Mouse (Mus musculus) right cerebral cortex, adult 18-20 months (tissue): ENCODE results near the gene Gm26897.

Experiments used
- DNase-seq: peaks from one replicate; pipeline ENCODE4 v3.0.0; 2022; ENCODE audit warnings: mixed read lengths

Gene Gm26897

GRCm38 (mm10) chr5:111733851-111734250 lies at the start of gene Gm26897:
Gene Gm26897 (plus strand): TSS chr5:111733924.
- no peak for DNase-seq

GRCm38 (mm10) chr5:111687370-111687769 lies 46.4 kb upstream of the Gm26897 start:
- DNase-seq, result no peak

- no peak for DNase-seq
Observed at GRCm38 (mm10) chr5:111688584-111688983, 45.1 kb upstream of the Gm26897 start.

- no peak for DNase-seq
Observed at GRCm38 (mm10) chr5:111697996-111698395, 35.7 kb upstream of the Gm26897 start.

- DNase-seq, result no peak
Observed at GRCm38 (mm10) chr5:111699711-111700303, 33.9 kb upstream of the Gm26897 start.

- no peak for DNase-seq
Observed at GRCm38 (mm10) chr5:111701634-111702329, 31.9 kb upstream of the Gm26897 start.

- no peak for DNase-seq
Observed at GRCm38 (mm10) chr5:111703586-111703985, 30.1 kb upstream of the Gm26897 start.

- DNase-seq, result no peak
Observed at GRCm38 (mm10) chr5:111704326-111704725, 29.4 kb upstream of the Gm26897 start.

- no peak for DNase-seq
Observed at GRCm38 (mm10) chr5:111709195-111709901, 24.4 kb upstream of the Gm26897 start.

GRCm38 (mm10) chr5:111719018-111719417 lies 14.7 kb upstream of the Gm26897 start:
- DNase-seq, result no peak

- DNase-seq, result peak; percentile 67
Observed at GRCm38 (mm10) chr5:111720726-111721125, 13.0 kb upstream of the Gm26897 start.

GRCm38 (mm10) chr5:111724713-111725112 lies 9.0 kb upstream of the Gm26897 start:
- DNase-seq, result peak; percentile 33

GRCm38 (mm10) chr5:111725195-111725920 lies 8.4 kb upstream of the Gm26897 start:
- DNase-seq, result no peak

GRCm38 (mm10) chr5:111728411-111728810 lies 5.3 kb upstream of the Gm26897 start:
- DNase-seq, result no peak

- DNase-seq, result no peak
Observed at GRCm38 (mm10) chr5:111730560-111731167, 3.1 kb upstream of the Gm26897 start.

- DNase-seq, result no peak
Observed at GRCm38 (mm10) chr5:111732194-111732593, 1.5 kb upstream of the Gm26897 start.

GRCm38 (mm10) chr5:111739480-111739879 lies 5.8 kb downstream of the Gm26897 start:
- no peak for DNase-seq

- DNase-seq, result no peak
Observed at GRCm38 (mm10) chr5:111740384-111741275, 6.9 kb downstream of the Gm26897 start.

GRCm38 (mm10) chr5:111741352-111741751 lies 7.6 kb downstream of the Gm26897 start:
- no peak for DNase-seq

GRCm38 (mm10) chr5:111742290-111742898 lies 8.7 kb downstream of the Gm26897 start:
- no peak for DNase-seq

- DNase-seq, result no peak
Observed at GRCm38 (mm10) chr5:111749599-111749998, 15.9 kb downstream of the Gm26897 start.
